Mouse (Mus musculus) embryonic facial prominence, embryonic 11.5 days (tissue): ENCODE measurements at regions not wholly inside any gene's neighbourhood (a gene's known extent, or its start where the extent isn't known, plus 50 kb on each side); places are given as distances from the start of the nearest gene placed in this dataset.

Experiments used
- ATAC-seq: fragments of 200-750 bp; cut with Nextera tagmentation; replicated peaks from 2 replicates; pipeline ENCODE4 v1.8.0; 2017; ENCODE audit warnings: low read depth; ENCODE audit not compliant: insufficient number of reproducible peaks, low FRiP score, low TSS enrichment
- DNase-seq: peaks from one replicate; pipeline ENCODE4 v3.0.0-alpha.2; 2015; ENCODE audit warnings: low spot score
- H3K27ac ChIP-seq: fragments of 300-500 bp; sonication (generic); replicated peaks from 2 replicates; pipeline ENCODE4 v1.5.1; 2014; ENCODE audit warnings: mild to moderate bottlenecking, low read depth, low read length, control low read depth
- H3K27me3 ChIP-seq: fragments of 300-500 bp; sonication (generic); 2 replicates; pipeline ENCODE4 v1.6.1; 2014; ENCODE audit warnings: mild to moderate bottlenecking, low read length, moderate library complexity, mixed read lengths; ENCODE audit not compliant: control insufficient read depth, insufficient read depth
- H3K36me3 ChIP-seq: fragments of 300-500 bp; sonication (generic); replicated peaks from 2 replicates; pipeline ENCODE4 v1.6.1; 2014; ENCODE audit warnings: low read depth, mild to moderate bottlenecking, low read length, moderate library complexity, mixed read lengths; ENCODE audit not compliant: control insufficient read depth, insufficient read depth
- H3K4me1 ChIP-seq: fragments of 300-500 bp; sonication (generic); 2 replicates; pipeline ENCODE4 v1.6.1; 2014; ENCODE audit warnings: low read length, mixed read lengths; ENCODE audit not compliant: control insufficient read depth, insufficient read depth
- H3K4me2 ChIP-seq: fragments of 300-500 bp; sonication (generic); 2 replicates; pipeline ENCODE4 v1.6.1; 2014; ENCODE audit warnings: low read depth, mild to moderate bottlenecking, control low read depth, low read length, moderate library complexity
- H3K4me3 ChIP-seq: fragments of 300-500 bp; sonication (generic); 2 replicates; pipeline ENCODE4 v1.5.1; 2014; ENCODE audit warnings: low read depth, low read length, control low read depth
- H3K9ac ChIP-seq: fragments of 300-500 bp; sonication (generic); replicated peaks from 2 replicates; pipeline ENCODE4 v1.6.1; 2014; ENCODE audit warnings: mild to moderate bottlenecking, control low read depth, low read length
- H3K9me3 ChIP-seq: fragments of 300-500 bp; sonication (generic); replicated peaks from 2 replicates; pipeline ENCODE4 v1.6.1; 2016; ENCODE audit warnings: mild to moderate bottlenecking, low read length, inconsistent platforms, mixed read lengths; ENCODE audit not compliant: control insufficient read depth
- WGBS: fragments of 180-500 bp; shearing (Covaris S2); extraction: QIAGEN DNeasy Blood & Tissue Kit; methylation state at CpG from one replicate; pipeline ENCODE4 v1.1.7; 2014; 5-methylcytosine and 5-hydroxymethylcytosine counted together

GRCm38 (mm10) chr14:100937358-100937887 lies 262.7 kb downstream of the Prr30 start:
- H3K27me3 ChIP-seq, result no peaks in the 10 kb centered on the region
- no peaks in the 10 kb centered on the region for H3K9me3 ChIP-seq
- no peak for DNase-seq
- H3K36me3 ChIP-seq, result no peaks in the 10 kb centered on the region
- WGBS, result 75% methylated on average over 2 of the region's 2 CpGs
- H3K27ac ChIP-seq, result no peak overlapping the region
- no peak for ATAC-seq
- no peaks in the 10 kb centered on the region for H3K4me1 ChIP-seq
- H3K9ac ChIP-seq, result no peak overlapping the region
- no peak overlapping the region for H3K4me3 ChIP-seq
- no peak overlapping the region for H3K4me2 ChIP-seq

GRCm38 (mm10) chr14:100934554-100934953 lies 265.6 kb downstream of the Prr30 start:
- ATAC-seq (no peak), DNase-seq (no peak)
- no peak overlapping the region for H3K4me3 ChIP-seq
- H3K4me1 ChIP-seq, result no peaks in the 10 kb centered on the region
- 90% methylated on average over 7 of the region's 7 CpGs for WGBS
- no peaks in the 10 kb centered on the region for H3K9me3 ChIP-seq
- no peak overlapping the region for H3K27ac ChIP-seq
- H3K27me3 ChIP-seq, result no peaks in the 10 kb centered on the region
- no peak overlapping the region for H3K9ac ChIP-seq
- no peaks in the 10 kb centered on the region for H3K36me3 ChIP-seq
- no peak overlapping the region for H3K4me2 ChIP-seq

GRCm38 (mm10) chr14:100924880-100925279 lies 275.2 kb downstream of the Prr30 start:
- no peak for ATAC-seq
- Histone ChIP-seq H3K4me2 (no peak overlapping the region), H3K9me3 (no peaks in the 10 kb centered on the region), H3K4me3 (no peak overlapping the region), H3K27me3 (no peaks in the 10 kb centered on the region), H3K36me3 (no peaks in the 10 kb centered on the region), H3K9ac (no peak overlapping the region), H3K4me1 (no peaks in the 10 kb centered on the region), H3K27ac (no peak overlapping the region)
- no peak for DNase-seq
- 86% methylated on average over 6 of the region's 6 CpGs for WGBS

- Histone ChIP-seq H3K36me3 (no peaks in the 10 kb centered on the region), H3K4me1 (no peaks in the 10 kb centered on the region), H3K4me3 (no peak overlapping the region), H3K27me3 (no peaks in the 10 kb centered on the region), H3K27ac (no peak overlapping the region), H3K4me2 (no peak overlapping the region), H3K9ac (no peak overlapping the region), H3K9me3 (no peaks in the 10 kb centered on the region)
- WGBS, result 7% methylated on average over 2 of the region's 2 CpGs
- no peak for ATAC-seq
- peak; percentile 71 for DNase-seq
These were observed 299.9 kb downstream of the Prr30 start for GRCm38 (mm10) chr14:100900221-100900620.

GRCm38 (mm10) chr14:100899074-100899473 lies 301.1 kb downstream of the Prr30 start:
- Histone ChIP-seq H3K9ac (no peak overlapping the region), H3K36me3 (no peaks in the 10 kb centered on the region), H3K4me3 (no peak overlapping the region), H3K9me3 (no peaks in the 10 kb centered on the region), H3K27me3 (no peaks in the 10 kb centered on the region), H3K4me2 (no peak overlapping the region), H3K27ac (no peak overlapping the region), H3K4me1 (no peaks in the 10 kb centered on the region)
- WGBS, result 45% methylated on average over 3 of the region's 3 CpGs
- ATAC-seq, result no peak
- DNase-seq, result no peak

- ATAC-seq, result peak; percentile 91
- Histone ChIP-seq H3K9ac (no peak overlapping the region), H3K9me3 (no peaks in the 10 kb centered on the region), H3K27ac (peak overlapping the region; percentile 76), H3K4me1 (0 out of 2 replicates have a peak, but pooled peaks cover 2% of the 10 kb centered on the region), H3K36me3 (no peaks in the 10 kb centered on the region), H3K27me3 (no peaks in the 10 kb centered on the region), H3K4me3 (no peak overlapping the region), H3K4me2 (no peak overlapping the region)
- 18% methylated on average over 18 of the region's 18 CpGs for WGBS
- DNase-seq, result peak; percentile 89
These were observed 310.7 kb downstream of the Prr30 start for GRCm38 (mm10) chr14:100889163-100890157.

- H3K9ac ChIP-seq, result no peak overlapping the region
- no peaks in the 10 kb centered on the region for H3K9me3 ChIP-seq
- 59% methylated on average over 1 of the region's 1 CpGs for WGBS
- no peaks in the 10 kb centered on the region for H3K27me3 ChIP-seq
- DNase-seq, result no peak
- no peak for ATAC-seq
- no peak overlapping the region for H3K4me2 ChIP-seq
- H3K4me3 ChIP-seq, result no peak overlapping the region
- no peak overlapping the region for H3K27ac ChIP-seq
- H3K36me3 ChIP-seq, result no peaks in the 10 kb centered on the region
- no peaks in the 10 kb centered on the region for H3K4me1 ChIP-seq
These were observed 317.0 kb downstream of the Prr30 start for GRCm38 (mm10) chr14:100883115-100883514.

- no peak overlapping the region for H3K9ac ChIP-seq
- H3K27ac ChIP-seq, result no peak overlapping the region
- H3K4me1 ChIP-seq, result no peaks in the 10 kb centered on the region
- no peak for ATAC-seq
- no peaks in the 10 kb centered on the region for H3K27me3 ChIP-seq
- no peaks in the 10 kb centered on the region for H3K36me3 ChIP-seq
- 58% methylated on average over 2 of the region's 2 CpGs for WGBS
- no peaks in the 10 kb centered on the region for H3K9me3 ChIP-seq
- DNase-seq, result no peak
- no peak overlapping the region for H3K4me3 ChIP-seq
- H3K4me2 ChIP-seq, result no peak overlapping the region
These were observed 320.0 kb downstream of the Prr30 start for GRCm38 (mm10) chr14:100880103-100880502.
